Mouse (Mus musculus): ENCODE results near the gene Ccdc85b.
"Not testable (repeated sequence)": the region's sequence is repeated elsewhere in the genome, so short reads cannot be mapped to it uniquely, and the experiment has no call there.

Ccdc85b gene

GRCm38 (mm10) chr19:5457746-5458442 lies at the start of gene Ccdc85b:
Ccdc85b (minus strand) TSS chr19:5457894.
- peak; percentile 26 for DNase-seq

DNA sequence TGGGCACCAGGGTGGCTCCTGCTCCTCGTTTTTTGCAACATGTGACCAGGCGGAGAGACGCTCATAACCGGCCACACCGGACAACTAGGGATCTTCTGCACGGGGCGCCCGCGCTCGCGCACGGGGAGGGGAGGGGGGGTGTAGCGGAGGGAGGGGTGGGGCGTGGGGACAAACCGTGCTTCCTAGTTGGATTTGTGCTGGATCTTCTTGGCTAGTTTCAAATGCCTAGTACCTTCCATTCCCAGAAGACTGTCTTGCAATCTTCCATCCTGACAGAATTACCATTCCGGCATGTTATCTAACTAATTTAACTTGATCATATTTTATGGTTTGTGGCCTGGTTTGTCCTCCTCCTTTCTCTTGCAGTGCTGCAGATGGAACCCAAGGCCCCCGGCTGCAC lies 46.0 kb upstream of the Ccdc85b start, which contains the start of gene 1700020D05Rik:
1700020D05Rik (minus strand) TSS at position 101 of the 400 bp plus-strand sequence.
- no peak for DNase-seq

DNA sequence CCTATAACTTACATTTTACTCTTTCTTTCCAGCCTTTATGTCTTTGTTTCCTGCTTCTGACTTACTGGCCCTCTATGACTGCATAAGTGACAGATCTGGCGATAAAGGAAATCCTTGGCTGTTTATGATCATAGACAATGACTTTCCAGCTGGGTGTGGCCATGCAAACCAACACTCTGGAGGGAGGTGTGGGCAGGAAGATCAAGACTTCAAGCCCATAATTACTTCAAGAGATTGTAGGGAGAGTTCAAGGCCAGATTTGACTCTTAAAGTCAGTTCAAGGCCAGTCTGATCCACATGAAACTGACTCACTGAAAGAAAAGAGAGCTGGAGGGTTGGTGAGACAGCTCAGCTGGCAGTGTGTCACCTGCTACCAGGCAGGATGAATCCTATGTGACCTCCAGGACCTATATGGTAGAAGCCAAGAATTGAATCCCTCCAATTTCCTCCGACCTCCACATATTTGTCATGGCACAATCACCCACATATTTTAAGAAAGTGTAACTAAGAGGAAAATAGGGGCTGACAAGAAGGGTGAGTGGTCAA lies 42.7 kb upstream of the Ccdc85b start:
- DNase-seq, result no peak

GRCm38 (mm10) chr19:5496052-5496370 lies 38.3 kb upstream of the Ccdc85b start:
- DNase-seq, result no peak

DNA sequence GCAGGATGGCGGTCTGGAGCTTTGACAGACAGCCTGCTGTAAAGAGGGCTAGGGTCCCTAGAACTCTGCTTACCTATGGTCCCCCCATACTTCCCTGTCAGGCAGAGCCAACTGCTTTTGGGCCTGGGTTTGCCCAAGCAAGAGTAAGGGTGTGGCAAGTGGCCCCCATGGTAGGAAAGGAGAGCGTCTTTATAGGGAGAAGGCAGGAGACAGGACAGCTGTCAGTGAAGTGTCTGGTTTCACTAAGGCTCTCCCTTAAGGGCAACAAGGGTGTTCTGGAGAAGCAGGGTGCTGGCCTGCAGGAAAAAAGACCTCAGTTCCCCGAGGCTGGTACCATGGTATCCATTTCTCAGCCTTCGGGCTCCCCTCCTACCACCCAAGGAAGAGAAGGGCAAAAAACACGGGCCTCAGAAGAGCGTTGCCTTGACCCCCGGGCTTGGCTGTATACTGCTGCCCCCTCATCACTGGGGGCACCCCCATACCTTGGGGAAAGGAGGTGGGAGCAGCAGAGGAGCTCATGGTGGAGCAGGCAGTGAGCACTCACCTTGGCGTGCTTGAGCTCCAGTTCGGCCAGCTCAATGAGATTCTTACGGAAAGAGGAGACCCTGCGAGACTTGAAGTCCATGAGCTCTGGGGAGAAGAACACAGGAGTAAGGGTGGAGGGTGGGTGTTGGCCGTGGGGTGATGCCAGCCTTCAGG lies 37.8 kb upstream of the Ccdc85b start:
- DNase-seq, result peak; percentile 39

GRCm38 (mm10) chr19:5494314-5494713 lies 36.6 kb upstream of the Ccdc85b start:
- DNase-seq, result no peak

DNA sequence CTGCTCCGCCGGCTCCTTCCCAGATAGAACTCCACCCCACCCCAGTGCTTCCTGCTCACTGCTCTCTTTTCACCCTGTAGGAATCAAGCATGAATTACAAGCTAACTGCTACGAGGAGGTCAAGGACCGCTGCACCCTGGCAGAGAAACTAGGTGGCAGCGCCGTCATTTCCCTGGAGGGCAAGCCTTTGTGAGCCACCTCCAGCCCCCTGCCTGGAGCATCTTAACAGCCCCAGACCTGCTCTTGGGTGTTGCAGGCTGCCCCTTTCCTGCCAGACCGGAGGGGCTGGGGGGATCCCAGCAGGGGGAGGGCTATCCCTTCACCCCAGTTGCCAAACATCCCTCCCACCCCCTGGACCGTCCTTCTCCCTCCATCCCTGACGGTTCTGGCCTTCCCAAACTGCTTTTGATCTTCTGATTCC lies 35.6 kb upstream of the Ccdc85b start:
- DNase-seq, result peak; percentile 57

DNA sequence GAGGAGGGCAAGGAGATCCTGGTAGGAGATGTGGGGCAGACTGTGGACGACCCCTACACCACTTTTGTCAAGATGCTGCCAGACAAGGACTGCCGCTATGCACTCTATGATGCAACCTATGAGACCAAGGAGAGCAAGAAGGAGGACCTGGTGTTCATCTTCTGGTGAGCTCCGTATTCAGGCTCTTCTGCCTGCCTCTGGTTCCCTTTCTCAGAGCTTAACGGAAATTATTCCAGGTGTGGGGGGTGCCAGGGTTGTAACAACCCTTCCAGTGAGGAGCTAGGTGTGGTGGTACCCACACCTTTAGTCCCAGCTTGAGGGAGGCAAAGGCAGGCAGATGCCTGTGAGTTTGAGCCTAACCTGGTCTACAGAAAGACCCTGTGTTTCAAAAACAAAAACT lies 34.9 kb upstream of the Ccdc85b start:
- no peak for DNase-seq

- DNase-seq, result peak; percentile 86
These were observed 33.4 kb upstream of the Ccdc85b start for GRCm38 (mm10) chr19:5490898-5491708.

DNA sequence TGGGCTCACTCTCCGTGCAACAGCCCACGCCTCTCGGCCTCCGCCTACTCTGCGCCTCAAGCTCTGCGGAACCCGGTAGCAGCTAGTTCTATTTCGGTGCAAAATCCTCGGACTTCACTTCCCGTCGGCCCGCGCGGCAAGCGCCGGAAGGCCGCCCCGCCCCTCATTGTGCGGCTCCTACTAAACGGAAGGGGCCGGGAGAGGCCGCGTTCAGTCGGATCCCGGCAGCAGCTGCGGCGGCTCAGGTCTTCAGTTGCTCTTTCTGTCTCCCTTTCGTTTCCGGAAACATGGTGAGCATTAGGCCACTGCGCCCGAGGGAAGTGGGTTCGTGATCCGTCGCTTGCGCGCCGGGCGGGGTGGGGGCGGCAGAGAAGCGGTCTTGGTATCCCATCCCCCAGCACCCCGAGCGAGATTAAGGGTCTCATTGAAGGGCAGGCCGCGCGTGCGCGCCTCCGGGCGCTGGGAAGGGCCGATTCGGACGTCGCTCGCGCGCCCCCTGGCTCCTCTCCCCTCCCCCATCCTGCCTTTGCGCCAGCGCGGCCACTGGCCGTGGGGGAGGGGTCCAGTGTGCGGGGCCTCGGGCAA lies 32.7 kb upstream of the Ccdc85b start, which contains the start of gene Cfl1:
Cfl1 (plus strand) TSS at position 143 of the 585 bp plus-strand sequence.
- DNase-seq, result peak; percentile 94

GRCm38 (mm10) chr19:5489721-5490120 lies 32.0 kb upstream of the Ccdc85b start:
- not testable (repeated sequence) for DNase-seq

DNA sequence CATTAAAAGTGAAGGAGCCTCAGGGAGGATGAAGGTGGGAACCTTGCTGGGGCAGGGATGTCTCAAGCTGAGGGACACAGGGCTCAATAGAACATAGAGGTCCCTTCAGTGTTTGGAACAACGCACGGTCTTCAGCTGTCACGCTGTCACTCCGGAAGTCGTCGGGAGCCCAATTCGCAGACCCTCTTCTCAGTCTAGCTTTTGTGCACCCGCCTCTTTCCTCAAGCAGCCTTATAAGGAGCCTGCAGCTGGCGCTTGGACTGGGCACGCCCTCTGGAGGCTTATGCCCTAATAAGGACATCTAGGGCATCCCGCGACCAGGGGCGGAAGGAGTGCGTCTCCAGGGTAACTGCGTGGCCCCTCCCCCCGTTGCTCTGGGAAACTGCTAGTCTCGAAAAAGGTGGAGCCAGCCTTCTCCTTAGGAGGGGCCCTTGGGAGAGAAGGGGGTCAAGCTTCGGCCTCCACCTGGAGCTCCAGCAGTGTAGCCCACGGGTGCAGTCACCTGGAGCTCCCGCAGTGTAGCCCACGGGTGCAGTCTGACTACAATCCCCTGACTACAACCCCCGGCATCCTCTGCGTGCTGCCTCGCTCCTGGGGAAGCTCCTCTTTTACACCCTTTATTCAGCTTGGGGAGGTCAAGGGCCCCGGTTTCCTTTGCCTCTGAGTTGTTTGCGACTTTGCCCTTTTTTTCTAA lies 31.3 kb upstream of the Ccdc85b start:
- peak; percentile 96 for DNase-seq

DNA sequence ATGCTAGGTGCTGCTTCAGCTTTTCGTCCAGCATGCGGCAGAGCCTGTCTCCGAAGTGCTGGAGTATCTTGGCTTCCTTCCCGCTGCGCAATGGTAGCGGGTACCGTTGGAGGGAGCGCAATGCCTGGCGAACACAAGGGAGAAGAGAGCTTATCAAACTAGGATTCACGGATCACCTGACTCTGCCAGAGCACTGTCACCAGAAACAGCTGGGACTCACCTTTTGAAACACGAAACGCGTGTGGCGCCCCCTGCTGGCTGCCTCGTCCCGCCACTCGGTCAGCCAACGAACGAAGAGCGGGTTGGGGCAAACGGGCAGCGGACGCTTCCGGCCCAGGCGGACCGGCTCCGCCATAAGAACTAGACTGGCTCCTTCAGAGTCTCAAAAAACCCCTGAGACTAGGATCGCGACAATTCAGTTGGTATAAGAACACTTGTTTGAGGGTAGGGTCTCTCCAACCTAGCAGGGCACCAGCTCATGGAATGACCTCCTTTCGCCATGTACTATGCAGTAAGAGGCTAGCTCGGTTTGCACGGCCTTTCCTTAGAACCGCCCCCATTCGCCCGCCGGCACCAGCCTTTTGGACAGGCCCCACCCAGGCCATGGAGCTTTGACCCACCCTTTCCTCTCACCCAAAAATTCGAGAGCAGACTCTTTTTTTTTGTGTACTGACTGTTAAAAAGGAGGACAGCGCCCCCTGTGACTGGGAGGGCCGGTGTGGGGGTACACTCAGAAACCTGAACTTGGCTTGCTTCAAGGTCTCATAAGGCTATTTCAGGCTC lies 30.3 kb upstream of the Ccdc85b start, which contains the start of gene Mus81:
Mus81 (minus strand) TSS at position 635 of the 783 bp plus-strand sequence.
- peak; percentile 98 for DNase-seq

- DNase-seq, result peak; percentile 66
These were observed 29.1 kb upstream of the Ccdc85b start for GRCm38 (mm10) chr19:5486771-5487170.

- DNase-seq, result peak; percentile 88
These were observed 28.6 kb upstream of the Ccdc85b start for GRCm38 (mm10) chr19:5486286-5486685.

- peak; percentile 92 for DNase-seq
These were observed 28.1 kb upstream of the Ccdc85b start for GRCm38 (mm10) chr19:5485821-5486220.

- peak; percentile 81 for DNase-seq
These were observed 27.7 kb upstream of the Ccdc85b start for GRCm38 (mm10) chr19:5485371-5485770.

GRCm38 (mm10) chr19:5484496-5484895 lies 26.8 kb upstream of the Ccdc85b start:
- DNase-seq, result no peak

DNA sequence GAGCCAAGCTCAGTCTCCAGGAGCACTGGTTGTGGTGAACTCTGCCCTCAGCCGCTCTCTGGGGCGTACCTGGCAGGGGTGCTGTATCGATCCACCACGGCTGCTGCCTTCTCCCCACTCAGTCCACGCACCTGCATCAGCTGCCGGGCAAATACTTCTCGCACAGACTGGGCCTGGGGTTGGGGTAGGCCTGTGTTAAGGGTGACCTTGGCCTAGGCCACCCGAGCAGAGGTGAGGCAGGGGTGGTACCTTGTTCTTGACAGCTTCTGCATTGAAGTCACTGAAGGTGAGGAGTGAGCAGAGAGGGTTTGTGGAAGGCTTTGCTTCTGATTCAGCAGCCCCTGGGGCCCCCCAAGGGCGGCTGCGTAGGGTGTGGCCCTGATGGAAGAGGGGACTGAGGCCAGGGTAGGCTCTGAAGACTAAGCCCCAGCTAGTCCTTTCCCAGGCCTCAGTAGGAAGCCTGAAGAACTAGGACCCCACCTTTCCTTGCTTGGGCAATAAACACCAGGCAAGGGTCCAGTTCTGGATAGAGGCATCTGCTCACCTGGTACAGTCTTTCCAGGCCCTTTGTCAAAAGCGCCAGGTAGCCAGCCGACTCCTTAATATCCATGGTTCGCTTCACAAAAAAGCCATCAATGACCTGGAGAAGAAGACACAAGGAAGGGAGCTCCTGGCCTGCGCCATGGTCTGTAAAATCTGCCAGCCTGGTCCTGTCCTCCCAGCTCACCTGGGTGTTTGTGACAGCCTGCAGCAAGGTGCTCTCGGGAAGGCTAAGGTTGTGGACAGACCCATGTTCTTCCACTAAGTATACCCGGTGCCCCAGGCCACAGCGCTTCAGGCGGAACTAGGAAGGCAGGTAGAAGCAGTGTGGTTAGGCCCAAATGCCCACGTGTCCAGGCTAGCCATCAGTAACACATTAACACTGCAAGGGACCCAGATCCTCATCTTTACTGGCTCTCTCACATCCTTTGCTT lies 26.0 kb upstream of the Ccdc85b start:
- DNase-seq, result peak; percentile 64

- DNase-seq, result peak; percentile 45
These were observed 23.7 kb upstream of the Ccdc85b start for GRCm38 (mm10) chr19:5481398-5481797.
